Mouse (Mus musculus) embryonic facial prominence, embryonic 10.5 days (tissue): ENCODE results near the gene Kdelr3. TPM values are rescaled to one million over a fixed set of nuclear protein-coding genes. Genes with fewer than 3 reads are reported as not detected.

Source experiments
- DNase-seq: peaks from one replicate; pipeline ENCODE4 v3.0.0-alpha.2; 2017; ENCODE audit warnings: low spot score
- H3K27ac ChIP-seq: fragments of 300-500 bp; sonication (generic); replicated peaks from 2 replicates; pipeline ENCODE4 v1.5.1; 2016; ENCODE audit warnings: mild to moderate bottlenecking
- H3K27me3 ChIP-seq: fragments of 300-500 bp; sonication (generic); replicated peaks from 2 replicates; pipeline ENCODE4 v1.6.1; 2016; ENCODE audit warnings: low read depth, mild to moderate bottlenecking; ENCODE audit not compliant: poor library complexity, severe bottlenecking
- H3K36me3 ChIP-seq: fragments of 300-500 bp; sonication (generic); replicated peaks from 2 replicates; pipeline ENCODE4 v1.6.1; 2016; ENCODE audit warnings: mild to moderate bottlenecking, moderate library complexity
- H3K4me1 ChIP-seq: fragments of 300-500 bp; sonication (generic); 2 replicates; pipeline ENCODE4 v1.6.1; 2016
- H3K4me3 ChIP-seq: fragments of 300-500 bp; sonication (generic); 2 replicates; pipeline ENCODE4 v1.5.1; 2016; ENCODE audit warnings: mild to moderate bottlenecking, moderate library complexity
- H3K9me3 ChIP-seq: fragments of 300-500 bp; sonication (generic); 2 replicates; pipeline ENCODE4 v1.6.1; 2016; ENCODE audit warnings: mild to moderate bottlenecking
- WGBS: fragments of 180-500 bp; shearing (Covaris S2); methylation state at CpG from one replicate; pipeline ENCODE4 v1.1.7; 2016; 5-methylcytosine and 5-hydroxymethylcytosine counted together
- polyA plus RNA-seq: library from polyadenylated mRNA; unstranded; fragments of >200 nt; fragmentation: Nextera tagmentation; extraction: Ambion mirVana; gene quantifications from 2 replicates; pipeline ENCODE4 v1.2.1, GENCODE M21; 2016

Gene Kdelr3
- polyA plus RNA-seq, 1 experiment from 2014 or later, result 8.8 TPM

GRCm38 (mm10) chr15:79502891-79503341 lies 13.3 kb upstream of the Kdelr3 start:
- WGBS, result 21% methylated on average over 18 of the region's 18 CpGs
- peaks cover 100% of the 10 kb centered on the region for H3K27me3 ChIP-seq
- H3K36me3 ChIP-seq, result no peaks in the 10 kb centered on the region
- H3K27ac ChIP-seq, result no peak overlapping the region
- H3K9me3 ChIP-seq, result no peaks in the 10 kb centered on the region
- H3K4me1 ChIP-seq, result peaks cover 33% of the 10 kb centered on the region
- H3K4me3 ChIP-seq, result 0 out of 2 replicates have a peak overlapping the region, but pooled peaks have one; percentile 3
- no peak for DNase-seq

- Histone ChIP-seq H3K4me3 (no peak overlapping the region), H3K9me3 (no peaks in the 10 kb centered on the region), H3K27ac (no peak overlapping the region), H3K4me1 (peaks cover 33% of the 10 kb centered on the region), H3K27me3 (peaks cover 100% of the 10 kb centered on the region), H3K36me3 (no peaks in the 10 kb centered on the region)
- WGBS, result 72% methylated on average over 5 of the region's 5 CpGs
- DNase-seq, result no peak
These were observed 12.8 kb upstream of the Kdelr3 start for GRCm38 (mm10) chr15:79503438-79503837.

GRCm38 (mm10) chr15:79504707-79505452 lies 11.3 kb upstream of the Kdelr3 start, which contains the start of gene Kcnj4:
TSS of gene Kcnj4 (minus strand) at chr15:79505241.
- Histone ChIP-seq H3K36me3 (no peaks in the 10 kb centered on the region), H3K4me3 (peak within 1 kb of the TSS; percentile 70), H3K9me3 (no peaks in the 10 kb centered on the region), H3K27ac (peak within 1 kb of the TSS; percentile 77), H3K27me3 (peaks cover 100% of the 10 kb centered on the region), H3K4me1 (peaks cover 33% of the 10 kb centered on the region)
- no peak for DNase-seq
- WGBS, result under 1% methylated on average over 60 of the region's 60 CpGs

GRCm38 (mm10) chr15:79505616-79506283 lies 10.5 kb upstream of the Kdelr3 start:
- no peaks in the 10 kb centered on the region for H3K9me3 ChIP-seq
- peak; percentile 84 for DNase-seq
- WGBS, result under 1% methylated on average over 64 of the region's 71 CpGs

GRCm38 (mm10) chr15:79506460-79506859 lies 9.8 kb upstream of the Kdelr3 start:
- no peak for DNase-seq
- H3K4me3 ChIP-seq, result peak overlapping the region; percentile 70
- 32% methylated on average over 7 of the region's 7 CpGs for WGBS
- H3K36me3 ChIP-seq, result no peaks in the 10 kb centered on the region
- no peaks in the 10 kb centered on the region for H3K9me3 ChIP-seq
- no peak overlapping the region for H3K27ac ChIP-seq
- peaks cover 100% of the 10 kb centered on the region for H3K27me3 ChIP-seq
- peaks cover 37% of the 10 kb centered on the region for H3K4me1 ChIP-seq

More at GRCm38 (mm10) chr15:79505616-79506283, 10.5 kb upstream of the Kdelr3 start:
- Histone ChIP-seq H3K27me3 (peaks cover 100% of the 10 kb centered on the region), H3K36me3 (no peaks in the 10 kb centered on the region), H3K4me1 (peaks cover 33% of the 10 kb centered on the region), H3K27ac (peak overlapping the region; percentile 77), H3K4me3 (peak overlapping the region; percentile 70)

- Histone ChIP-seq H3K27ac (no peak overlapping the region), H3K36me3 (no peaks in the 10 kb centered on the region), H3K4me1 (peaks cover 45% of the 10 kb centered on the region), H3K4me3 (peak overlapping the region; percentile 70; the same call in 1 of the 2 replicates), H3K27me3 (peaks cover 100% of the 10 kb centered on the region), H3K9me3 (no peaks in the 10 kb centered on the region)
- DNase-seq, result no peak
- 56% methylated on average over 31 of the region's 31 CpGs for WGBS
These were observed 9.0 kb upstream of the Kdelr3 start for GRCm38 (mm10) chr15:79507055-79507828.

- Histone ChIP-seq H3K4me3 (no peak overlapping the region), H3K36me3 (no peaks in the 10 kb centered on the region), H3K9me3 (no peaks in the 10 kb centered on the region), H3K27me3 (peaks cover 100% of the 10 kb centered on the region), H3K4me1 (peaks cover 44% of the 10 kb centered on the region), H3K27ac (no peak overlapping the region)
- WGBS, result 46% methylated on average over 6 of the region's 6 CpGs
- no peak for DNase-seq
These were observed 6.2 kb upstream of the Kdelr3 start for GRCm38 (mm10) chr15:79509998-79510397.

GRCm38 (mm10) chr15:79510425-79510824 lies 5.8 kb upstream of the Kdelr3 start:
- peaks cover 39% of the 10 kb centered on the region for H3K4me1 ChIP-seq
- no peak overlapping the region for H3K4me3 ChIP-seq
- WGBS, result 76% methylated on average over 7 of the region's 7 CpGs
- no peaks in the 10 kb centered on the region for H3K9me3 ChIP-seq
- no peak for DNase-seq
- H3K27me3 ChIP-seq, result peaks cover 100% of the 10 kb centered on the region
- H3K36me3 ChIP-seq, result no peaks in the 10 kb centered on the region
- no peak overlapping the region for H3K27ac ChIP-seq

GRCm38 (mm10) chr15:79511553-79512320 lies 4.5 kb upstream of the Kdelr3 start:
- Histone ChIP-seq H3K27me3 (peaks cover 100% of the 10 kb centered on the region), H3K4me3 (peak overlapping the region; percentile 61), H3K9me3 (no peaks in the 10 kb centered on the region), H3K36me3 (no peaks in the 10 kb centered on the region), H3K27ac (peak overlapping the region; percentile 21; the same call in 1 of the 2 replicates), H3K4me1 (peaks cover 37% of the 10 kb centered on the region)
- DNase-seq, result peak; percentile 92
- 1% methylated on average over 61 of the region's 61 CpGs for WGBS

- peak; percentile 57 for DNase-seq
- H3K4me3 ChIP-seq, result peak overlapping the region; percentile 28; the same call in 1 of the 2 replicates
- H3K4me1 ChIP-seq, result peaks cover 47% of the 10 kb centered on the region
- H3K27ac ChIP-seq, result no peak overlapping the region
- no peaks in the 10 kb centered on the region for H3K9me3 ChIP-seq
- WGBS, result 8% methylated on average over 9 of the region's 9 CpGs
- H3K27me3 ChIP-seq, result peaks cover 100% of the 10 kb centered on the region
- H3K36me3 ChIP-seq, result no peaks in the 10 kb centered on the region
These were observed 2.3 kb upstream of the Kdelr3 start for GRCm38 (mm10) chr15:79513940-79514339.

- peaks cover 33% of the 10 kb centered on the region for H3K4me1 ChIP-seq
- no peak overlapping the region for H3K27ac ChIP-seq
- no peak for DNase-seq
- H3K36me3 ChIP-seq, result no peaks in the 10 kb centered on the region
- no peaks in the 10 kb centered on the region for H3K9me3 ChIP-seq
- H3K27me3 ChIP-seq, result peaks cover 68% of the 10 kb centered on the region
- 0 out of 2 replicates have a peak overlapping the region, but pooled peaks have one; percentile 70 for H3K4me3 ChIP-seq
- 67% methylated on average over 4 of the region's 4 CpGs for WGBS
These were observed 1.5 kb downstream of the Kdelr3 start for GRCm38 (mm10) chr15:79517710-79518109.
